Mouse (Mus musculus): ENCODE data around the gene Ankrd39. TPM values are rescaled to one million over a fixed set of nuclear protein-coding genes. Genes with fewer than 3 reads are reported as not detected.
A peak's percentile ranks its signal among the peaks of the same experiment; 100 is the strongest.

Gene Ankrd39
- polyA plus RNA-seq, 1 experiment from 2014 or later, result 26.0 TPM

GRCm38 (mm10) chr1:36582211-36582610, 35.0 kb upstream of the Ankrd39 start:
- H3K4me1 ChIP-seq, result peaks cover 34% of the 10 kb centered on the region

DNA sequence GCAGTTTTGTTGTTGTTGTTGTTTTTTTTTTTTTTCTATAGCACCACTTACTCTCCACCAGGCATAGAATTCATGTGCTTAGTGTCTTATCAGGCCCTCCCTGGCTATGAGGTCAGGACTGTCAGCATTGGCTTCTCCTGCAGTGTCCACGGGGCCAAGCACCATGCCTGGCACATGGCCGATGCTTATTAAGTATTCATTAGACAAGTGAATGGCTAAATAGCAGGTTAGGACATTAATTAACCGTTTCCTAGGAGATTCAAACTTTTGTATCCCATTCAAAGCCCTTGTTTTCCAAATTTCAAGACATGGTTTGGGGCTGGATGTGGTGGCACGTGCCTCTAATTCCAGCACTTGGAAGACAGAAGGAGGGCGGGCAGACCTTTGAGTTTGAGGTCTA, 34.0 kb upstream of the Ankrd39 start:
- Histone ChIP-seq H3K4me3 (no peak overlapping the region), H3K4me1 (peaks cover 37% of the 10 kb centered on the region), H3K9ac (no peak overlapping the region), H3K27me3 (no peaks in the 10 kb centered on the region), H3K4me2 (no peak overlapping the region), H3K36me3 (no peaks in the 10 kb centered on the region), H3K9me3 (no peaks in the 10 kb centered on the region), H3K27ac (peak overlapping the region; percentile 92)
- no peak for ATAC-seq (ENCODE audit: borderline replicate concordance, extremely low read depth, low FRiP score, low TSS enrichment)
- WGBS, result 77% methylated on average over 5 of the region's 5 CpGs

More at GRCm38 (mm10) chr1:36582211-36582610, 35.0 kb upstream of the Ankrd39 start:
- Histone ChIP-seq H3K27me3 (no peaks in the 10 kb centered on the region), H3K36me3 (no peaks in the 10 kb centered on the region), H3K4me2 (no peak overlapping the region), H3K9ac (no peak overlapping the region), H3K27ac (0 out of 2 replicates have a peak overlapping the region, but pooled peaks have one; percentile 4), H3K4me3 (no peak overlapping the region), H3K9me3 (no peaks in the 10 kb centered on the region)
- ATAC-seq (ENCODE audit: borderline replicate concordance, extremely low read depth, low FRiP score, low TSS enrichment), result no peak
- 68% methylated on average over 8 of the region's 8 CpGs for WGBS

DNA sequence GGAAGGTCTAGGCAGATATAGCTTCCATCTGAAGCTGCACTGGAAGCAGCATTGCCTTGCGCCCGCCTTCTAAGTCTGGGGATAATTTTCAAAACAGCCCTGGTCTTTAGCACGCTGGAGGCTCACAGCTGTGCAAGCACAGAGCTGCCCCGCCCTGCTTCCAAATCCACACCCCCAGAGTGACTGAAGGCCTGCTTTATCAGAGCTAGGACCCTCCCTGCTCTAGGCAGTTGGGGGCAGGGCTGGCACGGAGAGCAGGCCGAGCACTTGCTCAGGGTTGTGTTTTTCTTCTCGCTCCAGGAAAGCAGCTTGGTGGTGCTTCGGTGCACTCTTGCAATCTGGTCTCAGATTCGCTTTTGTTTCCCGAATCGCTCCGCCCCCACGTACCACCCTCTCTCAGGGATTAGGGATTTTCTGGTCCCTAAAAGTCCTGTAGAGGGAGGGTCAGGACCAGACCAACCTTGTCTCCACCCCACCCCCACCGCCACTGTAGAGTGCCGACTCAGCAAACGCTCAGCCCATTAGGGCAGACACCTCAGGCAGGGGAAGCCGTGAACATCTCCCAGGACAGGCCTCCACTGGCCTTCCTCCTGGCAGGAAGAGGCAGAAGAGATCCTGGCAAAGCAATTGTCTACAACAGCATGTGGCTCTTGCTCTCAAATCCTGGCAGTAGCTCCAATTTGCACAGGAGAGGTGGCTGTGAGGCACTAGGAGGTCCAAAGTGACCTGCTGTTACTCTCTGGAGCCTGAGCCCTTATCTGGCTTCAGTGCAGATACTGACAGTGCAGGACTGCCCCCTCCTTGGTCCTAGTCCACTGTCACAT, 33.4 kb upstream of the Ankrd39 start:
- H3K4me1 ChIP-seq, result peaks cover 40% of the 10 kb centered on the region
- 2% methylated on average over 17 of the region's 17 CpGs for WGBS
- ATAC-seq (ENCODE audit: borderline replicate concordance, extremely low read depth, low FRiP score, low TSS enrichment), result peak; percentile 88
- H3K9me3 ChIP-seq, result no peaks in the 10 kb centered on the region
- peak overlapping the region; percentile 43 for H3K4me2 ChIP-seq
- H3K27me3 ChIP-seq, result no peaks in the 10 kb centered on the region
- H3K27ac ChIP-seq, result peak overlapping the region; percentile 92
- no peaks in the 10 kb centered on the region for H3K36me3 ChIP-seq
- peak overlapping the region; percentile 36; the same call in 1 of the 2 replicates for H3K9ac ChIP-seq
- peak overlapping the region; percentile 5 for H3K4me3 ChIP-seq

GRCm38 (mm10) chr1:36579974-36580383, 32.7 kb upstream of the Ankrd39 start:
- Histone ChIP-seq H3K4me1 (peaks cover 44% of the 10 kb centered on the region), H3K27ac (peak overlapping the region; percentile 92), H3K9ac (0 out of 2 replicates have a peak overlapping the region, but pooled peaks have one; percentile 36), H3K4me3 (peak overlapping the region; percentile 5; the same call in 1 of the 2 replicates), H3K9me3 (no peaks in the 10 kb centered on the region), H3K36me3 (no peaks in the 10 kb centered on the region), H3K27me3 (no peaks in the 10 kb centered on the region), H3K4me2 (peak overlapping the region; percentile 43)
- peak; percentile 54 for ATAC-seq (ENCODE audit: borderline replicate concordance, extremely low read depth, low FRiP score, low TSS enrichment)
- 24% methylated on average over 6 of the region's 6 CpGs for WGBS

- Histone ChIP-seq H3K9ac (no peak overlapping the region), H3K4me3 (no peak overlapping the region), H3K4me1 (peaks cover 60% of the 10 kb centered on the region), H3K36me3 (no peaks in the 10 kb centered on the region), H3K9me3 (no peaks in the 10 kb centered on the region), H3K27me3 (no peaks in the 10 kb centered on the region), H3K4me2 (no peak overlapping the region), H3K27ac (no peak overlapping the region)
- WGBS, result 70% methylated on average over 6 of the region's 6 CpGs
- no peak for ATAC-seq (ENCODE audit: borderline replicate concordance, extremely low read depth, low FRiP score, low TSS enrichment)
Observed at GRCm38 (mm10) chr1:36576991-36577675, 29.9 kb upstream of the Ankrd39 start.

DNA sequence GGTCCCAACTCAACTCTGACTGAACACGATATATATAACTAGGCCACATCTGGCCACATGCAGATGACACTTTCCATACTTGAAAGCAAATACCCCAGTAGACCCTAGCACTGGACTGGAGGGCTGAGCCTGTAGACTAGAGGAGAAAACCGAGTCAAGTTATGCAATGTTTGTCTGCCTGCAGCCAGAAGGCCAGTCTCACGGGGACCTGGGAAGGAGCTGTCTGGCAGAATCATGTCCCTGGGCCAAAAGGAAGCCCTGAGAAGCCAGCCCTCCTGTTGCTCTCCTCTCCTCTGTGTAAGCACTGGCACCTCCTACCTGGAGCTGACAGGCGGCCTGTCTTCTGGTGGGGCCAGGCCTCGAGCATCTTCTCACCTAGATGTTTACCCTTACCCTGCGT, 28.1 kb upstream of the Ankrd39 start:
- no peak overlapping the region for H3K9ac ChIP-seq
- no peaks in the 10 kb centered on the region for H3K9me3 ChIP-seq
- no peak overlapping the region for H3K4me2 ChIP-seq
- H3K4me3 ChIP-seq, result no peak overlapping the region
- ATAC-seq (ENCODE audit: borderline replicate concordance, extremely low read depth, low FRiP score, low TSS enrichment), result no peak
- no peaks in the 10 kb centered on the region for H3K27me3 ChIP-seq
- 53% methylated on average over 6 of the region's 6 CpGs for WGBS
- H3K4me1 ChIP-seq, result peaks cover 59% of the 10 kb centered on the region
- no peaks in the 10 kb centered on the region for H3K36me3 ChIP-seq
- H3K27ac ChIP-seq, result no peak overlapping the region

DNA sequence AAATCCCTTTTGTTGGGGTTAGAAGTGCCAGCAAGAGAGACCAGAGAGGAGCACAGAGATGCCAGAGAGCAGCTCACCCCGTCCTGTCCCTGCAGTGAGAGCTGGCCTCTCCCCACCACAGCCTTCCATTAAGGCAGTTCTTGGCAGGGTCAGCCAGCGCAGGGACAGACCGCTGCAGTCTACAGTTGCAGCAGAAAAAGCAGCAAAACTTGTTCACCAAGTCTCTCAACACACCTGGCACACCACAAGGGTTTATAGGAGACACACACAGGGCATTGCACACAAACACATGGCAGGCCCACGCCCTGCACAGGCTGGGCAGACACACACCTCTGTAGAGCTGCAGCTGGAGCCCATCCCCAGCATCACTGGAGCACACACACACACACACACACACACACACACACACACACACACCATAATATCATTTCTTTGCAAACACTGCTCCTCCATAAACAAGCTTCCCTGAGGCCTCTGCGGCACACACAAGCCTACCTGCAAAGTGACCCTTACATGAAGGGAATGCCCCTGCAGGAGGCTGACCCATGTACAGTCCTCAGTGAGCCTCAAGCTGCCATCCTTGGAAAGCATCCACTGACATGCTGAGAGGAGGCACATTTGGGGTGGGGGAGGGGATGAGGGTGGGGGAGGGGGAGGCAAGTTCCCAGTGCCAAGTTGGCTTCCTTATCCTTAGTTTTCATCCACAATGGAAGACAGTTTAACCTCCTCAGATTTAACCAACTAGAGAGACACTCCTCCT, 27.1 kb upstream of the Ankrd39 start:
- no peaks in the 10 kb centered on the region for H3K9me3 ChIP-seq
- WGBS, result 73% methylated on average over 5 of the region's 5 CpGs

GRCm38 (mm10) chr1:36573524-36573923, 26.3 kb upstream of the Ankrd39 start:
- H3K36me3 ChIP-seq, result no peaks in the 10 kb centered on the region
- H3K27me3 ChIP-seq, result no peaks in the 10 kb centered on the region
- H3K4me2 ChIP-seq, result no peak overlapping the region
- H3K4me1 ChIP-seq, result peaks cover 67% of the 10 kb centered on the region
- WGBS, result 69% methylated on average over 8 of the region's 8 CpGs
- ATAC-seq (ENCODE audit: borderline replicate concordance, extremely low read depth, low FRiP score, low TSS enrichment), result no peak
- H3K9me3 ChIP-seq, result no peaks in the 10 kb centered on the region
- no peak overlapping the region for H3K9ac ChIP-seq
- H3K27ac ChIP-seq, result peak overlapping the region; percentile 77
- H3K4me3 ChIP-seq, result no peak overlapping the region

More for the DNA sequence above, 27.1 kb upstream of the Ankrd39 start:
- H3K4me3 ChIP-seq, result no peak overlapping the region
- ATAC-seq (ENCODE audit: borderline replicate concordance, extremely low read depth, low FRiP score, low TSS enrichment), result peak; percentile 23; the same call in 1 of the 2 replicates
- H3K27me3 ChIP-seq, result no peaks in the 10 kb centered on the region
- H3K4me1 ChIP-seq, result peaks cover 59% of the 10 kb centered on the region
- no peaks in the 10 kb centered on the region for H3K36me3 ChIP-seq
- H3K4me2 ChIP-seq, result no peak overlapping the region
- H3K27ac ChIP-seq, result peak overlapping the region; percentile 77
- H3K9ac ChIP-seq, result no peak overlapping the region

DNA sequence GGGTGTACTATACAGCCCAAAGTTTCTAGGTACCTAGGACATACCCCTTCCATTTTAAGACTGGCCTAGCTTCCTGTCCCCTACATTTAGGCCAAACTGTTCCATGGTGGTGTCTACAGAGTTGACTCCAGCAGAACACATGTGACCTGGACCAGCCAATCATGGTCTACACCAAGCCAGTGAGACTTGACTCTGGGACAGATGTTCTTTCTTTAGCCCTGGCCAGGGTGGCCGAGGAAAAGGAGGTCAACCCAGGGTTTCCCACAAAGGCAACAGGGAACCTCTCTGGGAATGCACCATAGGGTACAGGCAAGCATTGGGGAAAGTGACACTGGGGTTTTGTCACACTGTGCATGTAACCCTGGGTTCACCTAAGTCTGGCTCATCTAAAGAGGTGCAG, 25.5 kb upstream of the Ankrd39 start:
- Histone ChIP-seq H3K9ac (no peak overlapping the region), H3K27ac (no peak overlapping the region), H3K27me3 (no peaks in the 10 kb centered on the region), H3K4me2 (no peak overlapping the region), H3K9me3 (no peaks in the 10 kb centered on the region), H3K36me3 (no peaks in the 10 kb centered on the region), H3K4me1 (peaks cover 76% of the 10 kb centered on the region), H3K4me3 (no peak overlapping the region)
- 72% methylated on average over 1 of the region's 1 CpGs for WGBS
- no peak for ATAC-seq (ENCODE audit: borderline replicate concordance, extremely low read depth, low FRiP score, low TSS enrichment)

DNA sequence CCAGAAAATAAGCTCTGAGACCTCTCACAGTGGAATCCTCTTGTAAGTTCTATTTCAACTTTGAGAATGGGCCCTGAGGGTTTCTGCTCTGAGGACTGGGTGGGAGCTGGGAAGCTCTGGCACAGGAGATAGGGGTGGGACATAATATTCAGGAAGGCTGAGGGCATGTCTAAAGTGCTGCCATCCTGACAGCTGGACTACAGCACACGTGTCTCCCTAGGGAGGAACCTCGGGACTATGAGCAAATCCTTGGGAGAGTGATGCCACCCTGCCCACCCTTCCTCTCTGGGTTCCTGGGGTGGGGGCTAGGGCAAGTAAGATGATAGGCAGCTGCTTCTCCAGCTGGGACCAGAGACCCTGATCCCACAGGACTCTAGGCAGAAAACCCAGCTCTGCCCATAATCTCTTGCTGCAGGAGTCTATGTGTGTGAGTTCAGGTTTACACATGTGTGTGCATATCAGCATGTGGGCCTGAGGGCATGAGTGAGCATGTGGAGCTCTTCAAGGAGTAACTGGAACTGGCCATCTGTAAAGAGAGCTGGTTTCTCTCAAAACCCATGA, 25.0 kb upstream of the Ankrd39 start:
- peak overlapping the region; percentile 17; the same call in 1 of the 2 replicates for H3K27ac ChIP-seq
- H3K9me3 ChIP-seq, result no peaks in the 10 kb centered on the region
- no peaks in the 10 kb centered on the region for H3K36me3 ChIP-seq
- no peak overlapping the region for H3K9ac ChIP-seq
- H3K27me3 ChIP-seq, result no peaks in the 10 kb centered on the region
- ATAC-seq (ENCODE audit: borderline replicate concordance, extremely low read depth, low FRiP score, low TSS enrichment), result no peak
- peaks cover 77% of the 10 kb centered on the region for H3K4me1 ChIP-seq
- no peak overlapping the region for H3K4me2 ChIP-seq
- 68% methylated on average over 2 of the region's 2 CpGs for WGBS
- no peak overlapping the region for H3K4me3 ChIP-seq

DNA sequence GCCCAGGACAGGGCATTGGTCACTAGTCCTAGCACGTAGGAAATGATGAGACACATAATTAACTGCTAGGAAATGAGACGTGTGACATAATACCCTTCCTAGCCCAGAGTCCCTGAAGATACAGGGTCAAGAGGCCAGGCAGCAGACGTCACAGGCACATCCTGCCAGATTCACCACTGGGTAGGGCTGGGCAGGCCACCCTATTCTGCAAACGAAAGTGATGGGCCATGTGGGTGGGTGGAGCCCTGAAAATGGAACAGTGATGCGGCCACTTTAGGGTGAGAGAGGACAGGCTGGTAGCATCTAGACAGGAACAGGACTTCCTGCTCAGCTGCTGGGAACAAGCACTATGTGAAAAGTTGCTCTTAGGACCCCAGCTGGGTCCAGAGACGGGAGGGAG, 24.4 kb upstream of the Ankrd39 start:
- WGBS, result 34% methylated on average over 6 of the region's 6 CpGs
- Histone ChIP-seq H3K27me3 (no peaks in the 10 kb centered on the region), H3K4me2 (no peak overlapping the region), H3K36me3 (no peaks in the 10 kb centered on the region), H3K27ac (peak overlapping the region; percentile 17; the same call in 1 of the 2 replicates), H3K4me3 (no peak overlapping the region), H3K9ac (no peak overlapping the region), H3K9me3 (no peaks in the 10 kb centered on the region), H3K4me1 (peaks cover 77% of the 10 kb centered on the region)
- no peak for ATAC-seq (ENCODE audit: borderline replicate concordance, extremely low read depth, low FRiP score, low TSS enrichment)
